Mouse (Mus musculus) erythroblast, embryonic 14.5 days (primary cell): ENCODE data around the gene Rnf167.

ENCODE experiments used
- GATA1 ChIP-seq: IDR thresholded peaks from 2 replicates; pipeline ENCODE4 v1.6.1; 2012; ENCODE audit warnings: low read length, inconsistent platforms, mixed read lengths
- TAL1 ChIP-seq: IDR thresholded peaks from 3 replicates; pipeline ENCODE4 v1.6.1; 2012; ENCODE audit warnings: low read length, inconsistent platforms, mixed read lengths

- no peak for TF ChIP-seq GATA1
- TF ChIP-seq TAL1, result no peak
These were observed 10.5 kb downstream of the Rnf167 start for GRCm38 (mm10) chr11:70657573-70657972.
